Mouse (Mus musculus): ENCODE data around the gene P2rx5. TPM values are rescaled to one million over a fixed set of nuclear protein-coding genes. Genes with fewer than 3 reads are reported as not detected.

P2rx5 gene
- polyA plus RNA-seq, 1 experiment from 2014 or later = 0.08 TPM

Other genes starting within 250 kb of the P2rx5 start
- 0.59 and 0.95 TPM in 2 replicates for gene Atp2a3, start 199.3 kb upstream of the P2rx5 start, polyA plus RNA-seq (2014; fragmentation: Nextera tagmentation; extraction: Ambion mirVana)
- gene P2rx1, start 161.3 kb upstream of the P2rx5 start, polyA plus RNA-seq (2014; fragmentation: Nextera tagmentation; extraction: Ambion mirVana) = 1.2 and 1.3 TPM in 2 replicates
- gene Camkk1, start 141.4 kb upstream of the P2rx5 start, polyA plus RNA-seq (2014; fragmentation: Nextera tagmentation; extraction: Ambion mirVana) = 3.7 and 4.2 TPM in 2 replicates
- gene Ncbp3, start 112.6 kb upstream of the P2rx5 start, polyA plus RNA-seq (2014; fragmentation: Nextera tagmentation; extraction: Ambion mirVana) = 10.8 and 11.0 TPM in 2 replicates
- 0.21 and 0.27 TPM in 2 replicates for gene Itgae, start 69.8 kb upstream of the P2rx5 start, polyA plus RNA-seq (2014; fragmentation: Nextera tagmentation; extraction: Ambion mirVana)
- gene Haspin, start 22.1 kb upstream of the P2rx5 start, polyA plus RNA-seq (2014; fragmentation: Nextera tagmentation; extraction: Ambion mirVana) = 16.7 and 18.9 TPM in 2 replicates
- 125 TPM in 2 replicates for gene Emc6, start 16.6 kb downstream of the P2rx5 start, polyA plus RNA-seq (2014; fragmentation: Nextera tagmentation; extraction: Ambion mirVana)
- 183 and 189 TPM in 2 replicates for gene Tax1bp3, start 16.7 kb downstream of the P2rx5 start, polyA plus RNA-seq (2014; fragmentation: Nextera tagmentation; extraction: Ambion mirVana)
- gene Ctns, start 38.6 kb downstream of the P2rx5 start, polyA plus RNA-seq (2014; fragmentation: Nextera tagmentation; extraction: Ambion mirVana) = 19.1 and 21.1 TPM in 2 replicates
- 1.1 TPM in 2 replicates for gene Shpk, start 39.0 kb downstream of the P2rx5 start, polyA plus RNA-seq (2014; fragmentation: Nextera tagmentation; extraction: Ambion mirVana)
- not detected in 2 replicates for gene Trpv1, start 73.9 kb downstream of the P2rx5 start, polyA plus RNA-seq (2014; fragmentation: Nextera tagmentation; extraction: Ambion mirVana)
- 0.05 TPM in 1 of 2 replicates, not detected in the other for gene Trpv3, start 107.0 kb downstream of the P2rx5 start, polyA plus RNA-seq (2014; fragmentation: Nextera tagmentation; extraction: Ambion mirVana)
- gene Aspa, start 169.2 kb downstream of the P2rx5 start, polyA plus RNA-seq (2014; fragmentation: Nextera tagmentation; extraction: Ambion mirVana) = 0.10 TPM in 1 of 2 replicates, not detected in the other
- not detected in 2 replicates for gene Gm49340, start 169.3 kb downstream of the P2rx5 start, polyA plus RNA-seq (2014; fragmentation: Nextera tagmentation; extraction: Ambion mirVana)
- not detected in 2 replicates for gene Spata22, start 169.3 kb downstream of the P2rx5 start, polyA plus RNA-seq (2014; fragmentation: Nextera tagmentation; extraction: Ambion mirVana)
- gene Olfr20, start 190.4 kb downstream of the P2rx5 start, polyA plus RNA-seq (2014; fragmentation: Nextera tagmentation; extraction: Ambion mirVana) = not detected in 2 replicates
- not detected in 2 replicates for gene Olfr376, start 210.8 kb downstream of the P2rx5 start, polyA plus RNA-seq (2014; fragmentation: Nextera tagmentation; extraction: Ambion mirVana)
- not detected in 2 replicates for gene Olfr1, start 239.2 kb downstream of the P2rx5 start, polyA plus RNA-seq (2014; fragmentation: Nextera tagmentation; extraction: Ambion mirVana)